Mouse (Mus musculus) myocyte (in vitro differentiated cells): ENCODE measurements at regions not wholly inside any gene's neighbourhood (a gene's known extent, or its start where the extent isn't known, plus 50 kb on each side); places are given as distances from the start of the nearest gene placed in this dataset.

ENCODE experiments used
- CEBPB ChIP-seq: IDR thresholded peaks from 2 replicates; pipeline ENCODE4 v1.6.1; 2011; ENCODE audit warnings: mild to moderate bottlenecking, moderate library complexity; ENCODE audit not compliant: poor library complexity, insufficient read depth, severe bottlenecking
- MAX ChIP-seq: IDR thresholded peaks from one replicate; pipeline ENCODE4 v1.6.1; 2011; ENCODE audit warnings: low read depth, mild to moderate bottlenecking, control low read depth
- MYOD1 ChIP-seq, 3 experiments: IDR thresholded peaks; one replicate each; pipeline ENCODE4 v1.6.1; 2011; ENCODE audit warnings: control low read depth in 2 of 3, low read depth in 2 of 3, mild to moderate bottlenecking in 2 of 3, moderate library complexity in 1 of 3; ENCODE audit not compliant: insufficient read length in 2 of 3, control insufficient read depth in 1 of 3
- POLR2A ChIP-seq: IDR thresholded peaks from one replicate; pipeline ENCODE4 v1.6.1; 2011; ENCODE audit warnings: low read depth, mild to moderate bottlenecking, control low read depth, moderate library complexity; ENCODE audit not compliant: insufficient read length
- SRF ChIP-seq: IDR thresholded peaks from one replicate; pipeline ENCODE4 v1.6.1; 2011; ENCODE audit warnings: low read depth; ENCODE audit not compliant: control insufficient read depth, insufficient read length
- TCF3 ChIP-seq: IDR thresholded peaks from one replicate; pipeline ENCODE4 v1.6.1; 2011; ENCODE audit warnings: low read depth, control low read depth; ENCODE audit not compliant: insufficient read length

DNA sequence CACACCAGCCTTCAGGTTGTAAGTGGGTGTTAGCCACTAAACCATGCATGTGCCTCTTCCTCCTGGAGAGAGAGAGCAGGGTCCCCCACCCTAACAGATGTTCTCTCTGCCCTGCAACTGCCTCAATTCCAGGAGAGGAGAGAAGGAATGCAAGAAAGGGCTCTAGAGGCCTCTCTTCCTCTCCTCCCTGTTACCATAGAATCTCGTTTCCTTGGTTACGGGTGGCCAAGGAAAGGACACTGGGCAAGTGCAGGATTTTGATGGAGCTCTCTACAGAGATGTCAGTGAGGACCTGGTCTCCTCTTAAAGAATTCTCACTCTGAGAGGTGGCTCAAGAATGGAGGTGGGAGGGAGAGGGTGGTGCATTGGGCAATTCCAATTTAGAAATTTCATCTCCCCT is 275.4 kb upstream of the N4bp1 start:
- TF ChIP-seq MYOD1 (IDR thresholded peaks at IDR 0.05; ENCODE audit: control insufficient read depth in 1 of 3, insufficient read length in 2 of 3, low read depth in 2 of 3) (no peak), POLR2A (no peak), MAX (no peak), CEBPB (no peak), SRF (no peak), TCF3 (no peak)
